Mouse (Mus musculus) embryonic facial prominence, embryonic 10.5 days (tissue): Measurements from ENCODE around the gene Ccl24. TPM values are rescaled to one million over a fixed set of nuclear protein-coding genes. Genes with fewer than 3 reads are reported as not detected.

Experiments used
- DNase-seq: peaks from one replicate; pipeline ENCODE4 v3.0.0-alpha.2; 2017; ENCODE audit warnings: low spot score
- H3K27ac ChIP-seq: fragments of 300-500 bp; sonication (generic); replicated peaks from 2 replicates; pipeline ENCODE4 v1.5.1; 2016; ENCODE audit warnings: mild to moderate bottlenecking
- H3K27me3 ChIP-seq: fragments of 300-500 bp; sonication (generic); replicated peaks from 2 replicates; pipeline ENCODE4 v1.6.1; 2016; ENCODE audit warnings: low read depth, mild to moderate bottlenecking; ENCODE audit not compliant: poor library complexity, severe bottlenecking
- H3K36me3 ChIP-seq: fragments of 300-500 bp; sonication (generic); replicated peaks from 2 replicates; pipeline ENCODE4 v1.6.1; 2016; ENCODE audit warnings: mild to moderate bottlenecking, moderate library complexity
- H3K4me1 ChIP-seq: fragments of 300-500 bp; sonication (generic); 2 replicates; pipeline ENCODE4 v1.6.1; 2016
- H3K4me3 ChIP-seq: fragments of 300-500 bp; sonication (generic); 2 replicates; pipeline ENCODE4 v1.5.1; 2016; ENCODE audit warnings: mild to moderate bottlenecking, moderate library complexity
- H3K9me3 ChIP-seq: fragments of 300-500 bp; sonication (generic); 2 replicates; pipeline ENCODE4 v1.6.1; 2016; ENCODE audit warnings: mild to moderate bottlenecking
- WGBS: fragments of 180-500 bp; shearing (Covaris S2); methylation state at CpG from one replicate; pipeline ENCODE4 v1.1.7; 2016; 5-methylcytosine and 5-hydroxymethylcytosine counted together
- polyA plus RNA-seq: library from polyadenylated mRNA; unstranded; fragments of >200 nt; fragmentation: Nextera tagmentation; extraction: Ambion mirVana; gene quantifications from 2 replicates; pipeline ENCODE4 v1.2.1, GENCODE M21; 2016

Gene Ccl24
- polyA plus RNA-seq, 1 experiment from 2014 or later = 0.86 TPM

DNA sequence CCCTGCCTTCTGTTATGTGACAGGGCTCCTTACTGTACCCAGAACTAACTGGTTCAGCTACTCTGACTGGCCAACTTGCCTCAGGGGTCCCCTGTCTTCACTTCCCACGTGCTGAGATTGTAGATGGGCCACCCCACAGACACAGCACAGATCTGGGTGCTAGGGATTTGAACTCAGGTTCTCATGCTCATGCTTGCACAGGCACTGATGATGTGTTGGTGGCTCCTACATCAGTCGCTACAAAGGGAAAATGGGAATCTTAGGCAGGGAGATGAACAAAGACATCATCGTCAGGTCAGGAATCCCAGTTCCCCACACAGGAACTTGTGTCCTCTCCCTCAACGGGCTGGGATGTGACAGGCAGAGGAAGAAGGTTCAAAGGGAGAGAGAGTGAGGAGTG lies 3.2 kb upstream of the Ccl24 start:
- H3K27me3 ChIP-seq = no peaks in the 10 kb centered on the region; the same call in 1 of the 2 replicates

GRCm38 (mm10) chr5:135568698-135569097 lies 4.2 kb downstream of the Ccl24 start:
- H3K36me3 ChIP-seq = no peaks in the 10 kb centered on the region
- H3K27me3 ChIP-seq = no peaks in the 10 kb centered on the region; the same call in 1 of the 2 replicates
- H3K4me1 ChIP-seq = no peaks in the 10 kb centered on the region
- no peaks in the 10 kb centered on the region for H3K9me3 ChIP-seq
- no peak overlapping the region for H3K27ac ChIP-seq
- H3K4me3 ChIP-seq = no peak overlapping the region
- no peak for DNase-seq
- WGBS = 75% methylated on average over 6 of the region's 6 CpGs

More for the DNA sequence above, 3.2 kb upstream of the Ccl24 start:
- no peak overlapping the region for H3K27ac ChIP-seq
- WGBS = 60% methylated on average over 4 of the region's 4 CpGs
- H3K9me3 ChIP-seq = 0 out of 2 replicates have a peak, but pooled peaks cover 4% of the 10 kb centered on the region
- no peak for DNase-seq
- H3K4me1 ChIP-seq = no peaks in the 10 kb centered on the region
- no peak overlapping the region for H3K4me3 ChIP-seq
- no peaks in the 10 kb centered on the region for H3K36me3 ChIP-seq

- no peaks in the 10 kb centered on the region for H3K9me3 ChIP-seq
- H3K4me1 ChIP-seq = no peaks in the 10 kb centered on the region
- no peak overlapping the region for H3K27ac ChIP-seq
- no peak overlapping the region for H3K4me3 ChIP-seq
- 91% methylated on average over 6 of the region's 6 CpGs for WGBS
- DNase-seq = no peak
- H3K27me3 ChIP-seq = no peaks in the 10 kb centered on the region; the same call in 1 of the 2 replicates
- H3K36me3 ChIP-seq = no peaks in the 10 kb centered on the region
These were observed 5.1 kb downstream of the Ccl24 start for GRCm38 (mm10) chr5:135567556-135568265.

DNA sequence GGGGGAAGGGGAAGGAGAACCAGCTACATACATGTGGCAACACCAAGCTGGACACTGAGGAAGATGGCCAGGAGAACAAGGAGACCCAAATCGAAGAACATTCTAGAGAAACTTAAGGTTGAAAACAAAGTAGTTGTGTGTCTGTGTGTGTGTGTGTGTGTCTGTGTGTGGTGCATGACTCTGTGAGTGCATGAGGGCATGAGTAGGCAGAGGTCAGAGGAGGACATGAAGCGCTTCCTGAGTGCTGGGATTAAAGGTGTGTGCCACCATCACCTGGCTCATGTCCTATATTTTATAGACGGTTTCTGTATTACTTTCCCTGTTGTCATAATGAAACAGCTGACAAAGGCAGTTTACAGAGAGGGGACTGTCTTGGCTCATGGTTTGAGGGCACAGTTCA lies 9.4 kb downstream of the Ccl24 start, which contains the start of gene Ccl26:
Ccl26 (minus strand) TSS at position 101 of the 400 bp plus-strand sequence.
- Histone ChIP-seq H3K4me1 (no peaks in the 10 kb centered on the region), H3K27ac (no peak within 1 kb of the TSS), H3K27me3 (no peaks in the 10 kb centered on the region), H3K9me3 (no peaks in the 10 kb centered on the region), H3K36me3 (no peaks in the 10 kb centered on the region), H3K4me3 (no peak within 1 kb of the TSS)
- no peak for DNase-seq
- 90% methylated on average over 3 of the region's 3 CpGs for WGBS

DNA sequence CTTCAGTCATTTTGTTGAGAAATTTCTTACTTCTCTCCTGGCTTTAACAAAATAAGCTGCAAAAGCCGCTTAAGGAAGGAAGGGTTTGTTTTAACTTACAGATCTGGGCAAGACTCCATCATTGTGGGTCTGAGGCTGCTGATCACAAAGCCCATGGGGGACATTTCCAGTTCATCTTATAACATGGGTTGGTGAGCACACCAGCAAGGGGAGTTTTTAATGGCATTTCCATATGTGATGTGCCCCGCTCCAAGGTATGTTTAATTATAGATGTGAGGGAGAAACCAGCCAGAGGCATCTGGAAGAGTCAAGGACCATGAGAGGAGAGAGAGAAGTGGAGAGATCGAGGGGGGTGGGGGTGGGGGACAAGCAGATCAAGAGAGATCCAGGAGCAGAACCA lies 15.2 kb downstream of the Ccl24 start:
- H3K36me3 ChIP-seq = no peaks in the 10 kb centered on the region
- peaks cover 17% of the 10 kb centered on the region for H3K4me1 ChIP-seq
- no peaks in the 10 kb centered on the region for H3K27me3 ChIP-seq
- no peak for DNase-seq
- no peak overlapping the region for H3K4me3 ChIP-seq
- 78% methylated on average over 3 of the region's 3 CpGs for whole genome bisulfite sequencing
- no peaks in the 10 kb centered on the region for H3K9me3 ChIP-seq
- no peak overlapping the region for H3K27ac ChIP-seq

- 33% methylated on average over 4 of the region's 4 CpGs for WGBS
- DNase-seq = peak; percentile 40
- Histone ChIP-seq H3K4me3 (no peak overlapping the region), H3K4me1 (peaks cover 19% of the 10 kb centered on the region), H3K27me3 (no peaks in the 10 kb centered on the region), H3K27ac (no peak overlapping the region), H3K9me3 (no peaks in the 10 kb centered on the region), H3K36me3 (no peaks in the 10 kb centered on the region)
These were observed 15.8 kb downstream of the Ccl24 start for GRCm38 (mm10) chr5:135557051-135557450.

DNA sequence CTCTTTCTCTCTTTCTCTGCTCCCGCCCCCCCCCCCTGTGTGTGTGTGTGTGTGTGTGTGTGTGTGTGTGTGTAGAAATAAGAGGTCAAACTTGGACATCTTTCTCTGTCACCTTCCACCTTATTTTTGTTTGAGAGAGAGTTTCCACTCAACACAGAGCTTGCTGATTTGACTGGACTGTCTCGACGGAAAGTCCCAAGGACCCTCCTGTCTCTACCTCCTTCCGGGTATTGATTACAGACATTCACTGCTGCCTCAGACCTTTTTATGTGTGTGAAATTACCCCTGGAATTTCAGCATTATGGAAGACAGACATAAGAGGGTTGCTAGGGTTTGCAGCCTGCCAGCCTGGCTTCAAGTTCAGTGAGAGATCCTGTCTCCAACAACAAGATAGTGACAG lies 16.6 kb downstream of the Ccl24 start:
- H3K27me3 ChIP-seq = no peaks in the 10 kb centered on the region
- no peak overlapping the region; the same call in 1 of the 2 replicates for H3K27ac ChIP-seq
- H3K4me3 ChIP-seq = no peak overlapping the region
- DNase-seq = no peak
- 75% methylated on average over 4 of the region's 4 CpGs for WGBS
- no peaks in the 10 kb centered on the region for H3K9me3 ChIP-seq
- no peaks in the 10 kb centered on the region for H3K36me3 ChIP-seq
- peaks cover 19% of the 10 kb centered on the region for H3K4me1 ChIP-seq

- DNase-seq = no peak
- Histone ChIP-seq H3K27ac (no peak overlapping the region), H3K4me1 (peaks cover 11% of the 10 kb centered on the region), H3K36me3 (no peaks in the 10 kb centered on the region), H3K4me3 (no peak overlapping the region), H3K9me3 (no peaks in the 10 kb centered on the region), H3K27me3 (peaks cover 3% of the 10 kb centered on the region)
- 81% methylated on average over 3 of the region's 3 CpGs for WGBS
These were observed 21.3 kb downstream of the Ccl24 start for GRCm38 (mm10) chr5:135551591-135551990.

DNA sequence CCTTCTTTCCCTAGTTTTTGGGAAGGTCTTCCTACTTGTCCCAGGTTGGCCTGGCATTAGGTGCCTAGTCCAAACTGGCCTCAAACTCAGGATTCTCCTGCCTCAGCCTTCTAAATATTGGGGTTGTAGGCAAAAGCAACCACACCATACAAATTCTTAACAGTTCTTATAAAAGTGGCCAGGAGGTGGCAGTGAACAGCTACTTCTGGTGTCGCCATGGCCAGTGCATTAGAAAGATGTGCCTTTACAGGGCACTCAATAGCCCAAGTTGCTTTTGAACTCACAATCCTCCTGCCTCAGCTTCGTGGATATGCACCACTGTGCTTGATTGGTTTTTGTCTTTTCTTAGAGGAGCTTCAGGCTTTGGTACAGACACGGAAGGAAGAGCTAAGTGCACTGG lies 21.9 kb downstream of the Ccl24 start:
- H3K27me3 ChIP-seq = peaks cover 9% of the 10 kb centered on the region
- H3K4me3 ChIP-seq = no peak overlapping the region
- no peaks in the 10 kb centered on the region for H3K9me3 ChIP-seq
- no peak overlapping the region for H3K27ac ChIP-seq
- no peak for DNase-seq
- H3K4me1 ChIP-seq = peaks cover 16% of the 10 kb centered on the region
- no peaks in the 10 kb centered on the region for H3K36me3 ChIP-seq
- 26% methylated on average over 3 of the region's 3 CpGs for WGBS

DNA sequence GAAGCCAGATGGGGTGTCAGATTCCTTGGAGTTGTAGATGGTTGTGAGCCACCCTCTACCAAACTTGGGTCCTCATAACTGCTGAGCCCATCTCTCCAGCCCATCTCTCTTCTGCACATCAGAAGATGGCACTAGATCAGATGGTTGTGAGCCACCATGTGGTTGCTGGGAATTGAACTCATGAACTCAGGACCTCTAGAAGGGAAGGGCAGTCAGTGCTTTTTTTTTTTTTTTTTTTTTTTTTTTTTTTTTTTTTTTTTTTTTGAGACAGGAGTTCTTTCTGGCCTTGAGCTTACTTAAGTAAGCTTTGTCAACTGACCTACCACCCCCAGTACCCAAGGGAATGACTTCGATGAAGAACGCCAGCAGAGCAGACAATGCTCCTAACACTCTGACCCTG lies 24.9 kb downstream of the Ccl24 start:
- Histone ChIP-seq H3K9me3 (no peaks in the 10 kb centered on the region), H3K27me3 (peaks cover 21% of the 10 kb centered on the region), H3K36me3 (no peaks in the 10 kb centered on the region), H3K4me1 (peaks cover 26% of the 10 kb centered on the region), H3K27ac (no peak overlapping the region), H3K4me3 (no peak overlapping the region)
- 74% methylated on average over 2 of the region's 2 CpGs for WGBS
- no peak for DNase-seq

DNA sequence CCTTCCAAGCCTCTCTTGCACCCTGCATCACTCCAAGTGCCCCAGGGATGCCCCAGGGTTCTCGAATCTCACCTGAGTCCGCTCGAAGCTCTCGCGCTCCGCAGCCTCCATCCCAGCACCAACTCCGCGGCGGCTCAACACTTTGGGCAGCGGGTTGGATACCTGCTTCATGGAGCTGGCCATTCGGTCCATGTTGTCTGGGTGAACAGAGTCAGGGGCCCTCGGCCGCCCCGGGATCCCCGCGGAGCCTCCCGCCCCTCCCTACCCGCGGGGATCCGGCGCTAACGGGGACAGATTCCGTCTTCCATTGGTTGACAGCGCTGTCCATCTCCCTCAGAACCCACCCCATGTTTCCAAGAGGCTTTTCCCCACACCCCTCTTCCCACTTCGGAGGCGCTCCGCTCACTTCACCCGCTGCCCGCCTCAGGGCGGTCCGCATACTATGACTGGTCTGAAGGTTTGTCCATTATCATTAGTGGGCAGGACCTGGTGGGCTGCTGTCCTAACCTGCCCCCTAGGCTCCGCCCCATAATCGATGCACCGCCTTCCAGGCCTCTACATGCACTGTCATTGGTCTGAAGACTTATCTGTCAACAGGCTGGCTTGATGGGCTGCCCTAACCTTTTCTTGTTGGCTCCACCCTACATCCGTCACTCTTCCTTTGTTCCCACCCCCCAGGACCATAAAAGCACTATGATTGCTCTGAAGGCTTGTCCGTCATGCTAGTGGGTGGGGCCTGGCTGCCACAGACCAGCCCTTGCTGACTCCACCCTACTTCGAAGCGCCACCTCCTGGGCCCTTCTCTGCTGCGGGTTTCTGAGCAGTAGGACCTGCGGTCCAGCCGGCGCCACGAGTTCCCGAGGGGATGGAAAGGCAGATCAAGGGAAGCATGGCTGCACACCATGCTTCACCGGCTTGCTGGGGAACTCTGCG lies 27.7 kb downstream of the Ccl24 start, which contains the start of gene Hip1:
Hip1 (minus strand) TSS at position 256 of the 933 bp plus-strand sequence.
- Histone ChIP-seq H3K36me3 (no peaks in the 10 kb centered on the region), H3K9me3 (no peaks in the 10 kb centered on the region), H3K27me3 (peaks cover 21% of the 10 kb centered on the region), H3K27ac (peak within 1 kb of the TSS; percentile 88), H3K4me3 (peak within 1 kb of the TSS; percentile 85), H3K4me1 (peaks cover 23% of the 10 kb centered on the region)
- WGBS = under 1% methylated on average over 46 of the region's 46 CpGs
- peak; percentile 97 for DNase-seq

DNA sequence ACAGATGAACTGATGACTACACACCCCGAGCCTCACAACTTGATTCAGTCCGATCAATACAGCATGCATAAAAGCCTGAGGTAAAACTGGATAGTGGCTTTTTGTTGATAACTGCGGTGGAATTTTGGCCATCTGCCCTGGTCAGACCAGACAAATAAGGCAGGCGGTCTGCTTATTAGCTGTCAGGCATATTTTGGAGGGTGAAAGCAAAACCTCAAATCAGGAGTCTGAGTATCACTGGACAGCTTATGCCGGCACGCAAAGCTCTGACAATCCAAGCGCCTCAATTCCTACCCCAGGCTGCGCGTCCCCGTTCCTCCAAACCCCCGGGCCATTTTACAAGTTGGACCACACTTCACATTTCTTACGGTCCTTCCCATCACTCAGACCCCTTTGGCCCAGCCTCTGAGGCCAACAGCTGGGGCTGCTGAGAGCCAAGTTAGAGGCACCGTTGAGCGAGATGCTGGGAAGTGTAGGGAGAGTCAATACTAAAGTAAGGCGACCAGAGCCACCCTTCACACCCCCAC lies 28.8 kb downstream of the Ccl24 start:
- peak overlapping the region; percentile 85 for H3K4me3 ChIP-seq

More for the DNA sequence above, 28.8 kb downstream of the Ccl24 start:
- Histone ChIP-seq H3K4me1 (peaks cover 23% of the 10 kb centered on the region), H3K9me3 (no peaks in the 10 kb centered on the region), H3K27me3 (peaks cover 21% of the 10 kb centered on the region), H3K27ac (peak overlapping the region; percentile 88; the same call in 1 of the 2 replicates), H3K36me3 (no peaks in the 10 kb centered on the region)
- WGBS = 8% methylated on average over 15 of the region's 15 CpGs
- DNase-seq = peak; percentile 35
